Mouse (Mus musculus) small intestine, adult 2 months (tissue): ENCODE results near the gene Gstm7. TPM values are rescaled to one million over a fixed set of nuclear protein-coding genes. Genes with fewer than 3 reads are reported as not detected.
"Not testable (repeated sequence)": the region's sequence is repeated elsewhere in the genome, so short reads cannot be mapped to it uniquely, and the experiment has no call there.

ENCODE experiments used
- H3K27ac ChIP-seq: fragments of 200-500 bp; 2 replicates; pipeline ENCODE4 v1.5.1; 2012; ENCODE audit warnings: low read depth, low read length, control low read depth, inconsistent platforms; ENCODE audit not compliant: insufficient read depth
- H3K27me3 ChIP-seq: fragments of 200-500 bp; 2 replicates; pipeline ENCODE4 v1.6.1; 2012; ENCODE audit warnings: mild to moderate bottlenecking, moderate library complexity, low read length, inconsistent platforms; ENCODE audit not compliant: control insufficient read depth, insufficient read depth
- H3K36me3 ChIP-seq: fragments of 200-500 bp; 2 replicates; pipeline ENCODE4 v1.6.1; 2012; ENCODE audit warnings: mild to moderate bottlenecking, low read length, control low read depth, inconsistent platforms; ENCODE audit not compliant: control insufficient read depth, insufficient read depth
- H3K4me1 ChIP-seq: fragments of 200-500 bp; 2 replicates; pipeline ENCODE4 v1.6.1; 2012; ENCODE audit warnings: low read length, inconsistent platforms, mixed read lengths; ENCODE audit not compliant: control insufficient read depth, insufficient read depth, insufficient read length
- H3K4me3 ChIP-seq: fragments of 200-500 bp; 2 replicates; pipeline ENCODE4 v1.5.1; 2012; ENCODE audit warnings: low read depth, mild to moderate bottlenecking, control low read depth, inconsistent platforms, low read length, moderate library complexity
- CTCF ChIP-seq: fragments of 200-500 bp; IDR thresholded peaks from 2 replicates; pipeline ENCODE4 v1.5.1; 2012; ENCODE audit warnings: low read depth, mild to moderate bottlenecking, control low read depth, inconsistent platforms, low read length, moderate library complexity, mixed read lengths; ENCODE audit not compliant: insufficient replicate concordance, insufficient read length; ENCODE audit errors: extremely low read depth
- POLR2A ChIP-seq: fragments of 200-500 bp; IDR thresholded peaks from 2 replicates; pipeline ENCODE4 v1.6.1; 2012; ENCODE audit warnings: low read depth, mild to moderate bottlenecking, control low read depth, inconsistent platforms, low read length, moderate library complexity
- WGBS: fragments of 180-500 bp; shearing (Covaris S2); methylation state at CpG from one replicate; pipeline ENCODE4 v1.1.7; 2018; 5-methylcytosine and 5-hydroxymethylcytosine counted together
- polyA plus RNA-seq: library from polyadenylated mRNA; depleted of rRNA; stranded (reverse); fragments of >200 nt; gene quantifications from 2 replicates; pipeline ENCODE4 v1.2.3, GENCODE M21; 2012; rRNA removed

Gene Gstm7
- 9.4 and 29.1 TPM in 2 replicates for polyA plus RNA-seq

- H3K27me3 ChIP-seq, result no peaks in the 10 kb centered on the region
- WGBS, result 4% methylated on average over 10 of the region's 10 CpGs
- H3K27ac ChIP-seq, result peak within 1 kb of the TSS; percentile 30
- peaks cover 4% of the 10 kb centered on the region; the same call in 1 of the 2 replicates for H3K4me1 ChIP-seq
- peak within 1 kb of the TSS; percentile 43 for H3K4me3 ChIP-seq
- H3K36me3 ChIP-seq, result no peaks in the 10 kb centered on the region
- TF ChIP-seq CTCF (0 out of 2 replicates have a peak, but pooled peaks have one; percentile 9), POLR2A (peak; percentile 29; the same call in 1 of the 2 replicates)
Observed at GRCm38 (mm10) chr3:107931670-107932069, at the start of gene Gstm7. Gstm7 (minus strand) TSS chr3:107931817.

GRCm38 (mm10) chr3:107981261-107981660 lies 49.6 kb upstream of the Gstm7 start:
- H3K4me1 ChIP-seq, result peaks cover 39% of the 10 kb centered on the region
- no peaks in the 10 kb centered on the region for H3K36me3 ChIP-seq
- H3K27me3 ChIP-seq, result no peaks in the 10 kb centered on the region
- H3K27ac ChIP-seq, result no peak overlapping the region
- no peak for TF ChIP-seq CTCF
- WGBS, result 67% methylated on average over 3 of the region's 3 CpGs
- H3K4me3 ChIP-seq, result no peak overlapping the region

GRCm38 (mm10) chr3:107977691-107978090 lies 46.1 kb upstream of the Gstm7 start:
- peak overlapping the region; percentile 64 for H3K27ac ChIP-seq
- WGBS, result 19% methylated on average over 3 of the region's 3 CpGs
- TF ChIP-seq CTCF, result no peak

GRCm38 (mm10) chr3:107974237-107974636 lies 42.6 kb upstream of the Gstm7 start:
- Histone ChIP-seq H3K36me3 (no peaks in the 10 kb centered on the region), H3K27me3 (no peaks in the 10 kb centered on the region), H3K4me3 (no peak overlapping the region), H3K27ac (no peak overlapping the region), H3K4me1 (peaks cover 35% of the 10 kb centered on the region)
- 77% methylated on average over 1 of the region's 1 CpGs for WGBS
- TF ChIP-seq POLR2A (no peak), CTCF (no peak)

More at GRCm38 (mm10) chr3:107977691-107978090, 46.1 kb upstream of the Gstm7 start:
- peaks cover 40% of the 10 kb centered on the region for H3K4me1 ChIP-seq
- no peaks in the 10 kb centered on the region for H3K27me3 ChIP-seq
- no peaks in the 10 kb centered on the region for H3K36me3 ChIP-seq
- no peak overlapping the region for H3K4me3 ChIP-seq

GRCm38 (mm10) chr3:107972070-107972469 lies 40.5 kb upstream of the Gstm7 start:
- 16% methylated on average over 3 of the region's 3 CpGs for WGBS
- Histone ChIP-seq H3K27me3 (no peaks in the 10 kb centered on the region), H3K36me3 (no peaks in the 10 kb centered on the region), H3K4me1 (peaks cover 25% of the 10 kb centered on the region), H3K4me3 (no peak overlapping the region), H3K27ac (peak overlapping the region; percentile 15; the same call in 1 of the 2 replicates)
- TF ChIP-seq POLR2A (no peak), CTCF (no peak)

- H3K4me3 ChIP-seq, H3K36me3 ChIP-seq, H3K27ac ChIP-seq, H3K27me3 ChIP-seq: not testable (repeated sequence)
- peaks cover 20% of the 10 kb centered on the region; the same call in 1 of the 2 replicates for H3K4me1 ChIP-seq
- WGBS, result 82% methylated on average over 3 of the region's 3 CpGs
Observed at GRCm38 (mm10) chr3:107971101-107971500, 39.5 kb upstream of the Gstm7 start.

GRCm38 (mm10) chr3:107968724-107969395 lies 37.2 kb upstream of the Gstm7 start, which contains the start of gene Gstm3:
Gstm3 (minus strand) TSS chr3:107969283.
- Histone ChIP-seq H3K27me3 (no peaks in the 10 kb centered on the region), H3K36me3 (no peaks in the 10 kb centered on the region), H3K4me3 (peak within 1 kb of the TSS; percentile 61), H3K4me1 (peaks cover 33% of the 10 kb centered on the region), H3K27ac (peak within 1 kb of the TSS; percentile 48; the same call in 1 of the 2 replicates)
- 19% methylated on average over 13 of the region's 13 CpGs for WGBS
- TF ChIP-seq POLR2A (peak; percentile 55; the same call in 1 of the 2 replicates), CTCF (no peak)
